Mouse (Mus musculus) kidney, adult 2 months (tissue): ENCODE results near the gene Tank.

Experiments
- CTCF ChIP-seq: fragments of 200-500 bp; conservative IDR thresholded peaks from 2 replicates; pipeline ENCODE4 v1.5.1; 2011; ENCODE audit warnings: low read depth, mild to moderate bottlenecking, control low read depth, low read length, moderate library complexity, mixed read lengths; ENCODE audit not compliant: insufficient read depth, insufficient read length
- POLR2A ChIP-seq: fragments of 200-500 bp; IDR thresholded peaks from one replicate; pipeline ENCODE4 v1.6.1; 2011; ENCODE audit warnings: low read depth, low read length, control low read depth

DNA sequence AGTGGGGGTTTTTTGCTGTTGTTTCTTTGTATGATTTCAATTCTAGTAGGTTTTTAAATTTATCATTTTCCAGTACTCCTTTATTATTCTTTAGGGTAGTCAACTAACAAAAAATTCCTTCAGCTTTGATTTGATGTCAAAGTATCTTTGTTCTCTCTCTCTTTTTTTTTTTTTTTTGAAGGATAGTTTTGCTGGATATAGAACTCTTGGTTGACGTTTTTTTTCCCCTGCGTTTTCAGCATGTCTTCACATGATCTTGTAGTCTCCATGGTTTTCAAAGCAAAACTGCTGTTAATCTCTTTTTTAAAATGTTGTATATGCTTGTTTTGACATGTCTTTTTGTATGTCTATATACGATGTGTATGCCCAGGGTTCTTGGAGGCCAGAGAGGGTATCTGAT is 7.8 kb downstream of the Tank start:
- TF ChIP-seq POLR2A (no peak), CTCF (no peak)
